Mouse (Mus musculus) colon, adult 2 months (tissue): ENCODE data around the gene Ankle2. TPM values are rescaled to one million over a fixed set of nuclear protein-coding genes. Genes with fewer than 3 reads are reported as not detected.

ENCODE experiments used
- polyA plus RNA-seq: library from polyadenylated mRNA; depleted of rRNA; stranded (reverse); fragments of >200 nt; gene quantifications from 2 replicates; pipeline ENCODE4 v1.2.3, GENCODE M21; 2012; rRNA removed

Ankle2 gene
- 6.9 and 7.4 TPM in 2 replicates for polyA plus RNA-seq

DNA sequence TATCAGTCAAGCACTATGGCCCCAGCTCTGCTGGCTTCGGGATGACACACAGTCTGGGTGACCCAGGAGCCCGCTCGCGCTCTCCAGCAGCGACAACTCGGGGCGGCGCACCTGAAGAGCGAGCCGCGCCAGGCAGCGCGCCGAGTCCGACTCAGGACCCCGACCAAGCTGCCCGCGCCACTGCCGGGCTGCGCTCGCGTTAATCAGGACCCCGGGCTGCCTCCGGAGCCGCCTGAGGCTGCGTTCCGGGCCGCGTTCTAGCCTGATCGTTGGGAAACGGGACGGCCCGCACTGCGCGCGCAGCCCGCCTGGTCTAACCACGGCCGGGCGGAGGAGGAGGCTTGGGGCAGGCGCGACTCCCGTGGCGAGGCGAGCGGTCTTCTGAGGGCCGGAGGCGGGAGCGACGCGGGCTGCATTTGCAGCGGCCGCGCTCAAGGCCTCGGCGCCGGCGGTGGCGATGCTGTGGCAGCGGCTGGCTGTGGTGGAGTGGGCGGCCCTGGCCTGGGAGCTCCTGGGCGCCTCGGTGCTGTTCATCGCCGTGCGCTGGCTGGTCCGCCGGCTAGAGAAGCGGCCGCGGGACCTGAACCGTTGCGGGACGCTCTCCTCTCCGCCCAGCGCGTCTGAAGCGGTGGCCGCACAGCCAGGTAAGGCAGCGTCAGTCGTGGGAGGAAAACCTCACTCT lies at the start of gene Ankle2:
Ankle2 (plus strand) TSS at position 225 of the 682 bp plus-strand sequence.

DNA sequence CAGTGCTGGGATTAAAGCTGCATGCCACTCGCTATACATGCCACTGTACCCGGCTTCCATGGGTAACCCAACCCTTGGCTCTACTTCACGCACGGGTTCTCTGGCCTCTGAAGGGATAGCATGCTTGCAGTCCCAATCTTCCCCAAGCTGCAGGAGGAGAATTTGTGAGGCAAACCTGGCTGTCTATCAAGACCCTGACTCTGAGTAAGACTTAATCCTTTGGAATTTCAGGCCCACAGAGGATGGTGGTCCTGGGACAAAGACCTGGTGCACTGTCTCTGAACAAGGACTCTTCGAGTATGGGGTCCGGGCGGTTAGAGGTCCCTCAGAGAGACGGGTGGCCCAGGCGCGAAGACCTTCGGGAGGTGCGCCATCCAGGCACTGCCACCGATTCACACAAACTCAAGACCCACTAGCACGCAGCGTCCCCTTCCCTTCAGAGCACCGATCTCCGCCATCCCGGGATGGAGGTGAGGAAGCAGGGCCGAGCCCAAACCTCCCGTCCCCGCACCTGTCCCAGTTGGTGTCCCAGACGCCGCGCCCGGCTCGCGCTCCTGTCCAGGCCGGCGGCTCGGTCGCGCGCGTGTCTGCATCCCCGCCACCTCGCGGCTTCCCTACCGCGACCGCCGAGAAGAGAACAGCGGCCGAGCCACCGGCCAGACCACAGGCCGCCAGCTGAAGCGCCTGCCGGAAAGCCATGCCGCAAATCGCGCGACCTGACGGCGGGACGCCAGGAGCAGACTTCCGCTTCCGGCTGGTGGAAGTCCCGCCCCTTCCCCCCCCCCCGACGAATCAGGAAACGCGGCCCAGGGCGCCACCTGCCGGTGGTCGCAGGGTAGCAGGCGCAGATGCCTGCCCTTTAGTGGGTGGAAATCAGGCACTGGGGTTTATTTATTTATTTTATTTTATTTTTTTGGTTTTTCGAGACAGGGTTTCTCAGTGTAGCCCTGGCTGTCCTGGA lies 38.6 kb downstream of the Ankle2 start, which contains the start of gene Pgam5:
Pgam5 (minus strand) TSS at position 773 of the 961 bp plus-strand sequence.

DNA sequence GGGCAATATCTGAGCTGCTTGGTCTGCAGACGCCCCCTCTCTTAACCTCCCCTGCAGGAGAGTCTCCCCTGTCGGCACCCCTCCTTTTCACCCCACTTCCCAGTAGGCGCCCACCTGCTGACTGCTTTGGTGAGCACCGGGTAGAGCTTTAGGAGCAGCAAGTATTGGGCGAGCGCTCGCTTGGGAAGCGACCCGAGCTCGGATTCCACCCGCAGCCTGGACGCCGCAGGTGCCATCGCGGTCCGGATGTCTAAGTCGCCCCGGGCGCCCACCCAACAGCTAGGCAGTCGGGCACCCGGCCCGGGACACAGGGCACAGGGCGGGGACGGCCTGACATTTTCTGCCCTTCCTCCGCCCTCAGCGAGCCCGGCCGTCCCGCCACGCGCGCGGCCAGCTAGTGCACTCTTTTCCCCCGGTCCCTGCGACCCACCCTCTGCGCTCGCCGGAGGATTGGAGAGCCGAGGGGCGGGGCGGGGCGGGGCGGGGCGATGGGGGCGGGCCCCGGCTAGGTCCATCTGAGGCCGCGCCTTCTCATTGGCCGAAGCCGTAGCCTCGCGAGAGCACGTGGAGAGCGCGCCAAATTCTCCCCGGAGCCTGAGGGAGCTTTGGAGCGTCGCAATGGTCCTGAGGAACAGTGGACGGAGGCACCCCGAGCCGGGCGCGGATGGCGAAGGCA lies 55.1 kb downstream of the Ankle2 start, which contains the start of the genes Pxmp2 and Pole:
Pxmp2 (minus strand) TSS at position 417 of the 676 bp plus-strand sequence.
Pole (plus strand) TSS at position 537 of the 676 bp plus-strand sequence.

Other genes with a start within 250 kb of the Ankle2 start
- gene Zfp932, start 234.5 kb upstream of the Ankle2 start, polyA plus RNA-seq, result 0.70 and 1.1 TPM in 2 replicates
- gene Gm17655, start 158.5 kb upstream of the Ankle2 start, polyA plus RNA-seq, result 0.06 TPM in 1 of 2 replicates, not detected in the other
- 0.06 TPM in 1 of 2 replicates, not detected in the other for gene Gm35315, start 136.6 kb upstream of the Ankle2 start, polyA plus RNA-seq
- 0.22 and 0.23 TPM in 2 replicates for gene Plcxd1, start 131.0 kb upstream of the Ankle2 start, polyA plus RNA-seq
- gene Gtpbp6, start 122.8 kb upstream of the Ankle2 start, polyA plus RNA-seq, result 122 and 143 TPM in 2 replicates
- gene Zfp605, start 120.9 kb upstream of the Ankle2 start, polyA plus RNA-seq, result 0.14 and 0.15 TPM in 2 replicates
- gene Chfr, start 95.2 kb upstream of the Ankle2 start, polyA plus RNA-seq, result 67.2 and 69.3 TPM in 2 replicates
- 12.3 and 13.0 TPM in 2 replicates for gene Golga3, start 54.3 kb upstream of the Ankle2 start, polyA plus RNA-seq
- gene Pgam5, start 38.9 kb downstream of the Ankle2 start, polyA plus RNA-seq, result 16.5 and 18.2 TPM in 2 replicates
- gene Pxmp2, start 55.2 kb downstream of the Ankle2 start, polyA plus RNA-seq, result 5.4 and 6.0 TPM in 2 replicates
- gene Pole, start 55.3 kb downstream of the Ankle2 start, polyA plus RNA-seq, result 3.5 and 3.6 TPM in 2 replicates
- gene P2rx2, start 112.2 kb downstream of the Ankle2 start, polyA plus RNA-seq, result 6.5 and 7.8 TPM in 2 replicates
- not detected in 2 replicates for gene Lrcol1, start 113.7 kb downstream of the Ankle2 start, polyA plus RNA-seq
- 119 and 136 TPM in 2 replicates for gene Fbrsl1, start 217.5 kb downstream of the Ankle2 start, polyA plus RNA-seq